Mouse (Mus musculus) forebrain, embryonic 14.5 days (tissue): ENCODE data around the gene Slamf7. TPM values are rescaled to one million over a fixed set of nuclear protein-coding genes. Genes with fewer than 3 reads are reported as not detected.
A peak's percentile ranks its signal among the peaks of the same experiment; 100 is the strongest.
"Not testable (repeated sequence)": the region's sequence is repeated elsewhere in the genome, so short reads cannot be mapped to it uniquely, and the experiment has no call there.

Experiments
- ATAC-seq: fragments of 200-750 bp; cut with Nextera tagmentation; 2 replicates; pipeline ENCODE4 v1.8.0; 2017; ENCODE audit warnings: mild to moderate bottlenecking, moderate library complexity
- DNase-seq: peaks from one replicate; pipeline ENCODE4 v3.0.0-alpha.2; 2015; ENCODE audit warnings: low spot score
- H3K27ac ChIP-seq: fragments of 300-500 bp; sonication (generic); 2 replicates; pipeline ENCODE4 v1.5.1; 2014; ENCODE audit warnings: low read depth, mild to moderate bottlenecking, control low read depth, low read length, moderate library complexity
- H3K27me3 ChIP-seq: fragments of 300-500 bp; sonication (generic); replicated peaks from 2 replicates; pipeline ENCODE4 v1.6.1; 2014; ENCODE audit warnings: low read length, control low read depth, mixed read lengths; ENCODE audit not compliant: control insufficient read depth, insufficient read depth
- H3K36me3 ChIP-seq: fragments of 300-500 bp; sonication (generic); 2 replicates; pipeline ENCODE4 v1.6.1; 2014; ENCODE audit warnings: low read length, control low read depth; ENCODE audit not compliant: control insufficient read depth, insufficient read depth
- H3K4me1 ChIP-seq: fragments of 300-500 bp; sonication (generic); 2 replicates; pipeline ENCODE4 v1.6.1; 2014; ENCODE audit warnings: antibody characterized with exemption, low read length, control low read depth; ENCODE audit not compliant: control insufficient read depth, insufficient read depth
- H3K4me2 ChIP-seq: fragments of 300-500 bp; sonication (generic); 2 replicates; pipeline ENCODE4 v1.6.1; 2014; ENCODE audit warnings: mild to moderate bottlenecking, control low read depth, low read length
- H3K4me3 ChIP-seq: fragments of 300-500 bp; sonication (generic); 2 replicates; pipeline ENCODE4 v1.5.1; 2014; ENCODE audit warnings: low read depth, low read length, control low read depth
- H3K9ac ChIP-seq: fragments of 300-500 bp; sonication (generic); 2 replicates; pipeline ENCODE4 v1.6.1; 2014; ENCODE audit warnings: mild to moderate bottlenecking, low read length, control low read depth, moderate library complexity
- H3K9me3 ChIP-seq: fragments of 300-500 bp; sonication (generic); replicated peaks from 2 replicates; pipeline ENCODE4 v1.6.1; 2016; ENCODE audit warnings: low read length, control low read depth, mixed read lengths; ENCODE audit not compliant: control insufficient read depth
- WGBS: fragments of 180-500 bp; shearing (Covaris S2); extraction: QIAGEN DNeasy Blood & Tissue Kit; methylation state at CpG from one replicate; pipeline ENCODE4 v1.1.7; 2014; 5-methylcytosine and 5-hydroxymethylcytosine counted together
- polyA plus RNA-seq: library from polyadenylated mRNA; unstranded; fragments of >200 nt; fragmentation: Nextera tagmentation; extraction: Ambion mirVana; gene quantifications from 2 replicates; pipeline ENCODE4 v1.2.1, GENCODE M21; 2014

The Slamf7 gene
- polyA plus RNA-seq, 1 experiment from 2014 or later, result not detected

GRCm38 (mm10) chr1:171672854-171673475 lies 20.1 kb upstream of the Slamf7 start:
- DNase-seq (peak; percentile 34), ATAC-seq (no peak)
- Histone ChIP-seq H3K4me3 (no peak overlapping the region), H3K9ac (no peak overlapping the region), H3K36me3 (no peaks in the 10 kb centered on the region), H3K4me1 (no peaks in the 10 kb centered on the region), H3K9me3 (no peaks in the 10 kb centered on the region), H3K27ac (no peak overlapping the region), H3K27me3 (no peaks in the 10 kb centered on the region), H3K4me2 (no peak overlapping the region)
- 74% methylated on average over 5 of the region's 5 CpGs for WGBS

- not testable (repeated sequence) for H3K4me2 ChIP-seq, H3K36me3 ChIP-seq, H3K27ac ChIP-seq, H3K4me3 ChIP-seq, H3K9me3 ChIP-seq, ATAC-seq, H3K9ac ChIP-seq, H3K4me1 ChIP-seq, DNase-seq, H3K27me3 ChIP-seq
- WGBS, result 95% methylated on average over 2 of the region's 2 CpGs
These were observed 19.6 kb upstream of the Slamf7 start for GRCm38 (mm10) chr1:171672451-171672850.

GRCm38 (mm10) chr1:171667160-171667559 lies 14.3 kb upstream of the Slamf7 start:
- Histone ChIP-seq H3K9me3 (no peaks in the 10 kb centered on the region), H3K4me2 (no peak overlapping the region), H3K9ac (no peak overlapping the region), H3K36me3 (no peaks in the 10 kb centered on the region), H3K27me3 (no peaks in the 10 kb centered on the region), H3K27ac (no peak overlapping the region), H3K4me1 (no peaks in the 10 kb centered on the region), H3K4me3 (no peak overlapping the region)
- DNase-seq (no peak), ATAC-seq (no peak)
- 76% methylated on average over 1 of the region's 1 CpGs for WGBS

GRCm38 (mm10) chr1:171666350-171666749 lies 13.5 kb upstream of the Slamf7 start:
- Histone ChIP-seq H3K4me2 (no peak overlapping the region), H3K27me3 (no peaks in the 10 kb centered on the region), H3K9me3 (no peaks in the 10 kb centered on the region), H3K4me1 (no peaks in the 10 kb centered on the region), H3K4me3 (no peak overlapping the region), H3K36me3 (no peaks in the 10 kb centered on the region), H3K27ac (no peak overlapping the region), H3K9ac (no peak overlapping the region)
- no peak for ATAC-seq
- WGBS, result 90% methylated on average over 6 of the region's 6 CpGs
- DNase-seq, result no peak

GRCm38 (mm10) chr1:171663757-171664156 lies 10.9 kb upstream of the Slamf7 start:
- H3K4me2 ChIP-seq, result no peak overlapping the region
- 90% methylated on average over 2 of the region's 2 CpGs for WGBS
- no peaks in the 10 kb centered on the region for H3K9me3 ChIP-seq
- no peak overlapping the region for H3K9ac ChIP-seq
- H3K27me3 ChIP-seq, result no peaks in the 10 kb centered on the region
- ATAC-seq, result no peak
- DNase-seq, result no peak
- H3K27ac ChIP-seq, result no peak overlapping the region
- H3K4me1 ChIP-seq, result no peaks in the 10 kb centered on the region
- H3K4me3 ChIP-seq, result no peak overlapping the region
- H3K36me3 ChIP-seq, result no peaks in the 10 kb centered on the region

GRCm38 (mm10) chr1:171661482-171661881 lies 8.6 kb upstream of the Slamf7 start:
- no peak overlapping the region for H3K9ac ChIP-seq
- 76% methylated on average over 2 of the region's 2 CpGs for WGBS
- no peak overlapping the region for H3K4me3 ChIP-seq
- no peaks in the 10 kb centered on the region for H3K4me1 ChIP-seq
- ATAC-seq (no peak), DNase-seq (no peak)
- no peak overlapping the region for H3K4me2 ChIP-seq
- H3K27me3 ChIP-seq, result no peaks in the 10 kb centered on the region
- H3K36me3 ChIP-seq, result no peaks in the 10 kb centered on the region
- no peak overlapping the region for H3K27ac ChIP-seq
- no peaks in the 10 kb centered on the region for H3K9me3 ChIP-seq

GRCm38 (mm10) chr1:171660423-171660822 lies 7.6 kb upstream of the Slamf7 start:
- Histone ChIP-seq H3K36me3 (no peaks in the 10 kb centered on the region), H3K9me3 (no peaks in the 10 kb centered on the region), H3K4me1 (no peaks in the 10 kb centered on the region), H3K9ac (no peak overlapping the region), H3K27ac (no peak overlapping the region), H3K27me3 (no peaks in the 10 kb centered on the region), H3K4me2 (no peak overlapping the region), H3K4me3 (no peak overlapping the region)
- no peak for ATAC-seq
- no peak for DNase-seq
- WGBS, result 94% methylated on average over 1 of the region's 1 CpGs

- Histone ChIP-seq H3K9me3 (no peaks in the 10 kb centered on the region), H3K4me1 (no peaks in the 10 kb centered on the region), H3K4me2 (no peak overlapping the region), H3K4me3 (no peak overlapping the region), H3K9ac (no peak overlapping the region), H3K27ac (no peak overlapping the region), H3K36me3 (no peaks in the 10 kb centered on the region), H3K27me3 (no peaks in the 10 kb centered on the region)
- peak; percentile 2 for DNase-seq
- ATAC-seq, result no peak
- 89% methylated on average over 5 of the region's 5 CpGs for WGBS
These were observed 5.7 kb upstream of the Slamf7 start for GRCm38 (mm10) chr1:171658561-171658991.

GRCm38 (mm10) chr1:171648840-171649239 lies 4.0 kb downstream of the Slamf7 start:
- DNase-seq (no peak), ATAC-seq (no peak)
- H3K9me3 ChIP-seq, result no peaks in the 10 kb centered on the region
- no peaks in the 10 kb centered on the region for H3K27me3 ChIP-seq
- H3K36me3 ChIP-seq, result no peaks in the 10 kb centered on the region
- H3K9ac ChIP-seq, result no peak overlapping the region
- H3K27ac ChIP-seq, result no peak overlapping the region
- WGBS, result 73% methylated on average over 8 of the region's 8 CpGs
- H3K4me1 ChIP-seq, result no peaks in the 10 kb centered on the region
- no peak overlapping the region for H3K4me2 ChIP-seq
- H3K4me3 ChIP-seq, result no peak overlapping the region
